Mouse (Mus musculus) layer of hippocampus, postnatal 14 days (tissue): ENCODE results near the gene Rnf7. TPM values are rescaled to one million over a fixed set of nuclear protein-coding genes. Genes with fewer than 3 reads are reported as not detected.

Source experiments
- total RNA-seq, 2 experiments: library from RNA; stranded (reverse); gene quantifications; 2 replicates each; pipeline ENCODE4 v1.2.3; 2021

The Rnf7 gene
- total RNA-seq, 2 experiments from 2014 or later: 46.2 to 54.1 TPM

Other genes starting within 250 kb of the Rnf7 start
- 10 to 100 TPM; 85.4 to 85.6 TPM for gene Atp1b3, start 114.2 kb downstream of the Rnf7 start, total RNA-seq
- under 1 TPM; 0.38 to 0.81 TPM for gene Gm28729, start 46.6 kb upstream of the Rnf7 start, total RNA-seq
- gene Rasa2, start 152.9 kb upstream of the Rnf7 start, total RNA-seq: 10 to 100 TPM; 27.6 to 28.6 TPM